Mouse (Mus musculus): ENCODE measurements around the gene Dppa5a.

- no peak for TF ChIP-seq GATA1 (IDR thresholded peaks at IDR 0.05; ENCODE audit: borderline replicate concordance, low read length)
- no peak for TF ChIP-seq FLI1 (IDR thresholded peaks at IDR 0.05; ENCODE audit: low read length)
These were observed 1.8 kb upstream of the Dppa5a start for GRCm38 (mm10) chr9:78369786-78370185.
